Mouse (Mus musculus): ENCODE measurements around the gene Mcts2.

DNA sequence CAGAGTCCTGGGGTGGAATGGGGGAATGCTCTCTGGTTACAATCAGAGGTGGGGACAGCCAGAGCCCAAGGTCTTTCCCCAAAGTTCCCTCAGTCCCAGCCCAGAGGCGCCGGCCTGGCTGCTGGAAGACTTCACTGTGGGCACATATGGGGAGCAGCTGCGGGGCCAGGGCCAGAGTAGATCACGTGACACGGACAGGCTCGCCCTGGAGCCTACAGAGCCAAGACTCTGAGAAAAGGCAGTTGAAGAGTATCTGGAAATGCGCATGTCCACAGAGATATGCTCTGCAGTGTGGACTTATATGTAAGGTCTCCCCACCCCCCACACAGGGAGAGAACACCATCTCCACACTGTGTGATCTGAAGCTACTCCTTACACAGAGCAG is 42.8 kb downstream of the Mcts2 start:
- TF ChIP-seq CTCF (IDR thresholded peaks at IDR 0.05), result no peak
- no peak for TF ChIP-seq EP300 (IDR thresholded peaks at IDR 0.05)
